Mouse (Mus musculus) fat pad, adult 2 months (tissue): ENCODE data around the gene Syde2.
"Not testable (repeated sequence)": the region's sequence is repeated elsewhere in the genome, so short reads cannot be mapped to it uniquely, and the experiment has no call there.

Experiments
- DNase-seq: peaks from one replicate; pipeline ENCODE4 v3.0.0-alpha.2; 2011; ENCODE audit warnings: low read depth, low spot score; ENCODE audit errors: extremely low read depth

The Syde2 gene

DNA sequence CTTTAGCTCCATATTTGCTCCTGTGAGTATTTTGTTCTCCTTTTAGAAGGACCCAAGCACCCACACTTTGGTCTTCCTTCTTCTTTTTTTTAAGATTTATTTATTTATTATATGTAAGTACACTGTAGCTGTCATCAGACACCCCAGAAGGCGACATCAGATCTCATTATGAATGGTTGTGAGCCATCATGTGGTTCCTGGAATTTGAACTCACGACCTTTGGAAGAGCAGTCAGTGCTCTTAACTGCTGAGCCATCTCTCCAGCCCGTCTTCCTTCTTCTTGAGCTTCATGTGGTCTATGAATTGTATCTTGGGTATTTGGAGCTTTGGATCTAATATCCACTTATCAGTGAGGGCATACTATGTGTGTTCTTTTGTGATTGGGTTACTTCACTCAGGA is 22.1 kb upstream of the Syde2 start:
- DNase-seq, result not testable (repeated sequence)

DNA sequence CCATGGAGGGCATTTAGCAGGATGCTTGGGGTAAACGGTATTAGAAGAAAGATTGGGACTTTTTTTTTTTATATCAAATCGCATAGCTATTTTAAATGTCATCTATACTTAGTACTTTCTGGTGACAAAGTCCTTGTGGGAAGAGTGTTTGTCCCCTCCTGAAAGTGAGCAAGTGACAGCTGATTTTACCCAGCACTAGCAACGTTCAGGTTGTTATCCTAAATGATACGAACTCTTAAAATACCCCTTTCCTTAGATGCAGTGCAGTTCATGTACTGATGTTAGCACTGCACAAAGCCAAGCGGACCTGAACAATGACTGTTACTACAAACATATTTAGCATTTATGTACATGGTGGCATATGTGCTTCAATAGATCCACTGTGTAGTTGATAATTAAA is 20.9 kb upstream of the Syde2 start:
- no peak for DNase-seq

GRCm38 (mm10) chr3:145969031-145969501 is 18.6 kb upstream of the Syde2 start:
- no peak for DNase-seq

DNA sequence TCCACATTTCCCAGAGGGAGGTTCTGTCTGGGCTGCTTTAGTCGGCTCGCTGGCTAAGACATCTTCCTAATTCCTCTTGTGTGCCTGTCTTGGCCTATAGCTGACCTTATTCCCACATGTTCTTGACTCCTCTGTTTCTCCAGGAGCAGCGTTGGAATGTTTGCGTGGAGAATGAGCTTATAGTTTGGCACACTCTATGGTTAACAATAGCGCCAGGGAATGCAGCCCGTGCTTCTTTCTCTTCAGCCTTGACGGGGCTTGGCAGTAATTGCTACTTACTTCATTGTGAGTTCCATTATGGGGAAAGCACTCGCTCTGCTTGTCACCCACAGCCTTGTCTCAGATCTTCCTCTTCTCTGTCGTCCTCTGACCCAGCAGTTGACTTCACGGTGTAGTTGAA is 16.2 kb upstream of the Syde2 start:
- DNase-seq, result no peak

DNA sequence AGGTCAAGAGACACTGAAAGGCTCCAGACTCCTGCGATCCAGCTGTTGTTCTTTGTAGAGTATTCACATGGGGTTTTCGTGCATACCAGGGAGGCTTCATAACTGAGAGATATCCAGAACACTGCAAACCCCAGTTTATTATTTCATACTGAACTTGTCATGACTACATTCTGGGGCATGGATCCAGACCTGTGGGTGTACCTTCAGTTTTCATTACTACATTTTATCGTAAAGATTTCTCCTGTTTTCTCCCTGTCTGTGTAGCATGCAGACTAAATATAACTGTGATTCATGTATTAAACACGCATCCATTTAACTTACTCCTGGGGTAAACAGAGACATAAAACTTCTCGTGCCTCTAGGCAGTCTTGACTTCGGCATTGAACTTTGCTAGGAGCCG is 12.7 kb upstream of the Syde2 start:
- DNase-seq, result no peak

- DNase-seq, result peak; percentile 80
Observed at GRCm38 (mm10) chr3:145985333-145985925, 2.2 kb upstream of the Syde2 start.

DNA sequence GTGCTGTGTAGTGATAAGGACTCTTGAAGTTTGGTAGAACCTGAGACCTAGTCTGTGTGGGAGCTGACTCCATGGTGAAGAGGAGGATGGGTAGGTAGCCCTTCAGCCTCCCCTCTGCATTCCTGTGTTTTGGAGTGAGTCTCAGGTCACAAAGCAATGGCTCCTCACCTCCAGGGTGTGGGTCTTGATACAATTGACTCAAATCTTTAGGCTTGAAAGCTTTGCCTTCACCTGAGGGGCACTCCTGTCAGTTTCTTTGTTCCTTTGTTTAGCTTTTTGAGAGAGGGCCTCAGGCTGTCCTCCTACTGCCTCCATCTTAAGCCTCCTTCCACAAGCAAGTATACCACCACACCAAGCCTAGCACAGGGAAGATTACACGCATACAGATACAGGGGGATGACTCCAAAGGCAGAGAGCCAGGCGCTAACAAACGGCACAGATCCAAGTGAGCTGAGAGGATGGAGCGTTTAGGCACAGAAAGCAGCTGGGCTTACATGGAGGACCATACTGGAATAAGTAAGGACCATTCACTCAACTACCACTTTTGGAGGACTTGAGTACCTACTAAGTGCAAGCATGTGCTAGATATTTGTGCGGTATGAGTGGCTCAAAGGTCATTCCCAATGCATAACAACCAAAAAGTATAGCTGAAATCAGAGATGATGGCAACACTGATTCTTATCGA is 1.2 kb upstream of the Syde2 start:
- no peak for DNase-seq

GRCm38 (mm10) chr3:145987970-145988683 is 457 bp downstream of the Syde2 start:
- DNase-seq, result no peak

- no peak for DNase-seq
Observed at GRCm38 (mm10) chr3:145988684-145989575, 1.3 kb downstream of the Syde2 start.

GRCm38 (mm10) chr3:145989576-145990081 is 2.0 kb downstream of the Syde2 start:
- no peak for DNase-seq

- DNase-seq, result no peak
Observed at GRCm38 (mm10) chr3:145991130-145991529, 3.5 kb downstream of the Syde2 start.

GRCm38 (mm10) chr3:145991976-145992730 is 4.5 kb downstream of the Syde2 start:
- no peak for DNase-seq

- DNase-seq, result peak; percentile 87
Observed at GRCm38 (mm10) chr3:145992796-145993195, 5.1 kb downstream of the Syde2 start.

GRCm38 (mm10) chr3:145993481-145994201 is 6.0 kb downstream of the Syde2 start:
- no peak for DNase-seq

DNA sequence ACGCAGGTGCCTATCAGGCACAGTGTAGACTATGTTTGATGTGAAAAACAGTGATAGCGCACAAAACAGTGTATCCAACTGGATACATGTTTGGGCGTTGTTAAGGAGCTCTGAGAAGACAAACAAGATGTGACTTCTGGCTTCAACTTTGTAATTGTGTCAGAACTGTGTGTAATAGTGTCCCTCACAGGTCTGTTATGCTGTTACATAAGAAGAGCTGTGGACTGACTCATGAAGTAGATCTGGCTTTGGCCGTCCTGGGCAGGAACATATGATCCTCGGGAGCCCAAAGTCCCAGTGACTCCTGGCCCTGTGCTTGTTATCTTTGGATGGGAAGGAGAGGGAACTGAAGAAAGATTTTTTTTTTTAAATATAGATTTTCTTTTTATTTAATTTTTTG is 7.8 kb downstream of the Syde2 start:
- DNase-seq, result peak; percentile 81

- DNase-seq, result not testable (repeated sequence)
Observed at GRCm38 (mm10) chr3:145996539-145996938, 8.9 kb downstream of the Syde2 start.

GRCm38 (mm10) chr3:146004347-146005051 is 16.8 kb downstream of the Syde2 start:
- DNase-seq, result no peak

DNA sequence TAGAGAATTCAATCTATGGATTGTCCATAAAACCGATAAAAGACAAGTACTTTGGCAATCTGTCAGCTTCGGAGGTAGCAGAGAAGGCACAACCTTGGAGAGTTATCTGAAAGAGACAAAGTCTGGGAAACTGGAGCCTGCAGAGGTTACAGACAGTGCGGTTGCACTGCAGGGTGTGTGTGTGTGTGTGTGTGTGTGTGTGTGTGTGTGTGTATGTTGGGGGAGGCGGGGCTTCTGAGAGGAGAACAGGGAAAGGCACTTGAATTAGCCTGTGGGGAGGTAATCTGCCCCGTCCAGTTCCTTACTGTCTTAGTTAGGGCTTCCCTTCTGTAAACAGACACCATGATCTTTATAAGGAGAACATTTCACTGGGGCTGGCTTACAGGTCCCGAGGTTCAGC is 20.2 kb downstream of the Syde2 start:
- no peak for DNase-seq
